Mouse (Mus musculus): ENCODE results near the gene Galnt2.

- no peak for TF ChIP-seq CTCF (IDR thresholded peaks at IDR 0.05; ENCODE audit: low read depth)
- no peak for TF ChIP-seq EP300 (IDR thresholded peaks at IDR 0.05; ENCODE audit: low read depth)
These were observed 38.2 kb upstream of the Galnt2 start for GRCm38 (mm10) chr8:124192976-124193375.

Measured in liver, postnatal 0 days (tissue).